Mouse (Mus musculus): ENCODE measurements around the gene Npl. TPM values are rescaled to one million over a fixed set of nuclear protein-coding genes. Genes with fewer than 3 reads are reported as not detected.

The Npl gene
- total RNA-seq (2022), result 1 to 10 TPM; 1.3 to 1.8 (median 1.8) TPM

GRCm38 (mm10) chr1:153549536-153550199, at the start of gene Npl:
Gene Npl (minus strand): TSS chr1:153550045.
- peak; percentile 45 for DNase-seq (ENCODE audit: low spot score)

GRCm38 (mm10) chr1:153599302-153600045, 49.6 kb upstream of the Npl start:
- DNase-seq (ENCODE audit: low spot score), result no peak

GRCm38 (mm10) chr1:153598773-153599172, 48.9 kb upstream of the Npl start:
- peak; percentile 59 for DNase-seq (ENCODE audit: low spot score)

GRCm38 (mm10) chr1:153593678-153594077, 43.8 kb upstream of the Npl start:
- no peak for DNase-seq (ENCODE audit: low spot score)

- DNase-seq (ENCODE audit: low spot score), result no peak
Observed at GRCm38 (mm10) chr1:153590176-153590734, 40.4 kb upstream of the Npl start.

GRCm38 (mm10) chr1:153587956-153588355, 38.1 kb upstream of the Npl start:
- peak; percentile 26 for DNase-seq (ENCODE audit: low spot score)

- no peak for DNase-seq (ENCODE audit: low spot score)
Observed at GRCm38 (mm10) chr1:153586826-153587225, 37.0 kb upstream of the Npl start.

- DNase-seq (ENCODE audit: low spot score), result peak; percentile 41
Observed at GRCm38 (mm10) chr1:153585752-153586151, 35.9 kb upstream of the Npl start.

- no peak for DNase-seq (ENCODE audit: low spot score)
Observed at GRCm38 (mm10) chr1:153583189-153583588, 33.3 kb upstream of the Npl start.

- DNase-seq (ENCODE audit: low spot score), result no peak
Observed at GRCm38 (mm10) chr1:153574730-153575129, 24.9 kb upstream of the Npl start.

GRCm38 (mm10) chr1:153572271-153573043, 22.6 kb upstream of the Npl start:
- no peak for DNase-seq (ENCODE audit: low spot score)

- DNase-seq (ENCODE audit: low spot score), result no peak
Observed at GRCm38 (mm10) chr1:153565701-153566100, 15.9 kb upstream of the Npl start.

GRCm38 (mm10) chr1:153564701-153565100, 14.9 kb upstream of the Npl start:
- no peak for DNase-seq (ENCODE audit: low spot score)

- DNase-seq (ENCODE audit: low spot score), result no peak
Observed at GRCm38 (mm10) chr1:153563675-153564074, 13.8 kb upstream of the Npl start.

GRCm38 (mm10) chr1:153560805-153561204, 11.0 kb upstream of the Npl start:
- DNase-seq (ENCODE audit: low spot score), result no peak

- no peak for DNase-seq (ENCODE audit: low spot score)
Observed at GRCm38 (mm10) chr1:153559701-153560100, 9.9 kb upstream of the Npl start.

- peak; percentile 80 for DNase-seq (ENCODE audit: low spot score)
Observed at GRCm38 (mm10) chr1:153559126-153559647, 9.3 kb upstream of the Npl start.

GRCm38 (mm10) chr1:153556896-153557295, 7.1 kb upstream of the Npl start:
- peak; percentile 63 for DNase-seq (ENCODE audit: low spot score)

GRCm38 (mm10) chr1:153556202-153556601, 6.4 kb upstream of the Npl start:
- DNase-seq (ENCODE audit: low spot score), result no peak

GRCm38 (mm10) chr1:153550814-153551213, 969 bp upstream of the Npl start:
- peak; percentile 30 for DNase-seq (ENCODE audit: low spot score)

GRCm38 (mm10) chr1:153547555-153547954, 2.3 kb downstream of the Npl start:
- no peak for DNase-seq (ENCODE audit: low spot score)

GRCm38 (mm10) chr1:153545196-153545595, 4.6 kb downstream of the Npl start:
- DNase-seq (ENCODE audit: low spot score), result no peak
